Mouse (Mus musculus) kidney, adult 8-10 months (tissue): ENCODE measurements around the gene Cdcp1.

Experiments
- DNase-seq, 2 experiments: peaks; one replicate each; pipeline ENCODE4 v3.0.0; 2022

Gene Cdcp1

DNA sequence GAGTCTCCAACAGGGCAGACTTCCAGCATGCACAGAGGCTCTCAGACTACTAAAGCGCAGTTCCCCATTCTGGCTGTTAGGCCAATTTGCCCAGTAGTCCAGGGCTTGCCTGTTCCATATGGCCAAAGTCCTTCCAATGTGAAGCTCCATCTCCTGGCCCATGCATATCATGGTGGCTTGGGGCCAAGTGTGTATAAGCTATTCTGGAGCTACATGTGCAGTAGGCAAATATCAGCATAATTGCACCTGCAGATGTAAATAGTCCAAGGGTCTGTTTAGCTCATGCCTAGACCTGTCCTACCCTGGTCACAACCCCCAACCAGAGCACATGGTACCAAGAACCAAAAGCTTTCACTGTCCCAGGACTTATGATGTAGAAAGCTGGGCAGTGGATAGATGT lies 7.9 kb downstream of the Cdcp1 start:
- DNase-seq = no peak

DNA sequence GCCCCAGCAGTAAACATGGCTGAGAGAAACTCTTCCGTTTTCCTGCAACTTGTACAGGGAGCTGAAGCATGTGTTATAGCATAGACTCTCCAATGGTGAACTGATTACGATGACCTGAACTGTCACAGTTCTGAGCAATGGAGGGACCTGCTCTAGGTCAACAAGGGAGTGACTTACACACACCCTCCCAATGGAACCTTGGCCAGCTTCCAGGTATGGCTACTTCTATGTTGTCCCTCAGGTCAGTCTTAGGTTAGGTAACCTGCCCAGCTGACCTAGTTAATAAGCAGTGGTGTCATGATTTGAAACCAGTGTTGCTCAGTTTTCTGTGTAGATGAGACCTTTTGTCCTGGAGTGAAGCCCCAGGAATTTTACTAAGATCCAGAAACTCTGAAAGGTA lies 8.9 kb downstream of the Cdcp1 start:
- peak; percentile 77 to 85 for DNase-seq

DNA sequence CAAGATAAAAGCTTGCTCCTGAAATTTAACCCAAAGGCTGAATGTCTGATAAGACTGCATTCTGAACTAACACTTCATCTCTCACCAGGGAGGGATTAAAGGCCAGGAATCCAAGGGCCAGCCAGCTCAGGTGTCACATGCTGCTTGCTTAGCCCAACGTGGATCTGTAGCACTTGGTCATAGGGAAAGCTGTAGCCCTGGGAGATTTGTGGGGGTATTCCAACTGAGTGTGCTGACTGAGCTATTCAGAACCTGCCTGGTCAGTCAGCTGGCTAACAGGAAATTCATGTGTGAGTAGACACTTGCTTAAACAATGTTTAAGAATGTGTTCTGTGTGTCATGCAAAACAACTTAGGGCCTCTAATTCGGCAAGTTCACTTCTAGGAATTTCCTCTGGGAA lies 9.3 kb downstream of the Cdcp1 start:
- DNase-seq = peak; percentile 46 to 69

DNA sequence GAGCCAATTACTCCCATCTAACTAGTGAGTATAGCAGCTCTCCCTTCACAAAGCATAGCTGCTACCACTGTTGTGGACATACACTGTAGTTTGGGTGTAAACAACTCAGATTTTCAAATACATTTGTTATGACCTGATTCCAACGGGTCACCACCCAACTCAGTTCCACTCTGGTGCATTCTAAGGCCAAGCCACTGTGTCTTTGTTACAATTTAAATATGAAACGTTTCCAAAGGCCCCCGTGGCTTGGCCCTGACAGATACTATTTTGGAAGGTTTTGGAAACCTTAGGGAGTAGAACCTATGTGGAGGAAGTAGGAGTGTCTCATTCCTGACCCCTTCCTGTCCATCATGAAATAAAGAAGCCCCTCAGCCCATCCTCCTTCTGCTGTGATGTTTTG lies 15.7 kb downstream of the Cdcp1 start:
- DNase-seq = peak; percentile 37 to 63

DNA sequence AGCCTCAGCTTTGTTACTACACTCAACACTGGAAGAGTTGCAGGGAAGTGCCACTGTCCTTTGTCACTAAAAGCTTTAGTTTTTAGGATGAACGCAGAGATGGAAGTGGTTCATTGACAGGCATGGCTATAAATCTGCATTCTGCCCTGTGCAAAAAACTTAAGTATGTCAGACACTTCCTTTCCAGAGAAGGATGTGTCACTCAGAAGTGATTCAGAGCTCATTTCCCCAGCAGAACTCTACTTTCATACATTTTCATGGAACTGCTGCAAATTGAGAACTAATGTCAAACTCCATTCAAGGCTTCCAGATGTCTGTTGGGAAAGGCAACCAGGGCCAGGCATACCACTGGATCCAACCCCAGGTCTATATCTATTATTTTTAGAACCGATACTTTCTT lies 27.6 kb downstream of the Cdcp1 start:
- DNase-seq = no peak

- no peak for DNase-seq
These were observed 28.2 kb downstream of the Cdcp1 start for GRCm38 (mm10) chr9:123187589-123187988.

- no peak for DNase-seq
These were observed 29.7 kb downstream of the Cdcp1 start for GRCm38 (mm10) chr9:123186151-123186550.

DNA sequence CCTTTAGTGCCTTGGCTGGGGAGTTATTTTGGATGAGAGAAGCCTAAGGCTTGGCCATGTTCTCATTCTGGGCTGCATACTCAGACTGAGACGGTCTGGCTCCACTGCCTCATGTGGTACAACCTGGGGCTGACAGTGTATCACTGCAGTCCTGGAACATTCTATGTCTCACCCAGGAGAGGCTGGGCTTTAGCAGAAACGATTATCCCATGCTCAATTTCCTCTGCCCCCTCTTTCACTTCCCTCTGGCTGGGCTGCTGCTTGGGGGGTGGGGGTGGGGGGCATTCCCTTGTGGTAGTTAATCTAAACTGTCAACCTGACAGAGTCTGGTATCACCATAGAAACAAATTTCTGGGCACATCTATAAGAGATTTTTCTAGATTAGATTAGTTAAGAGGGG lies 30.3 kb downstream of the Cdcp1 start:
- no peak for DNase-seq

DNA sequence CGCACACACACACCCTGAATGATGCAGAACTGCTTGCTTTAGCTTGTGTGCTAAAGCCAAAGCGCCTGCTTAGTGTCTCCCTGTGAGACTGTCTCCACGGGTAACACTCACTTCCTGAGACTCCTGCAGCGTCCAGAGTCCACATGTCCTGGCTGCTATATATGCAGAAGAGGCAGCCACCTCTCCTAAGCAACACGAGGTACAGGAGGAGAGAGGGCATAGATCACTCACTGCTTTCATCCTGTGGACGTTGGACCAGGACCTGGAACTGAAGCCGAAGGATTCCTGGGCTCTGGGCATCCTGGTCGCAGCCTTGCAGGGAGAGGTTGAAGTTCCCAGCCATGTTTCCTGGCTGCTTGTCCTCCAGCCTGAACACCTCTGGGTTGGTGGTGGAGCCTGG lies 32.6 kb downstream of the Cdcp1 start:
- DNase-seq = peak; percentile 81 to 87

GRCm38 (mm10) chr9:123180003-123180402 lies 35.8 kb downstream of the Cdcp1 start:
- DNase-seq = peak; percentile 55 to 65

DNA sequence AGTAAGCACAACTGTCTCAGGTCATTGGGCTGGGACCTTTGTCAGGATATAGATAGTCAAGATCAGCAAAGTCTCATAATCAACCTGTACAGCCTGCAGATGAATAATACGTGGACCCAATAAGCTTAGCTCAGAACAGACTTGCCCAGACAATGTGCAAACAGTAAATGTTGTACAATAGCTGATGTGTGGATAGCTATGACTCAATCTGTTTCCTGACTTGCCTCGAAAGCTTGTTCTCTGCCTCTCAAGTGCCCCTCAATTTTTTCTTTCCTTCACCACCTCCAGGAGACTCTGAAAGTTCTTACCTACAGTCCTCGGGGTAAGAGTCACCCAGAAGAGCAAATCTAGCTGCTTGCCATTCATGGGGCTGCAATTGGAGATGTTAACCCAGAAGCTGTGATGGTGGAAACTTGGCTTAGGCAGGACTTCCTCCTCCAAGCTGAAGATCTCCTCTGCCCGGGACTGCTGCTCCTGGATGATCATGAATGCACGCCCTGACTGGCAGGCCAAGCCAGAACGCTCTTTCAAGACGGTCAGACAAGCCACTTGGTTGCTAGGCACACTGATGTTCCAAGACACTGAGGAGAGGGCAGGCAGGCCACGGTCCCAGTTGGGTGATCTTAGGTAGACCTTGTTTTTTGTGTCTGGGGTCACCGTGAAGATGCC lies 38.3 kb downstream of the Cdcp1 start:
- DNase-seq = no peak

- no peak for DNase-seq
These were observed 41.5 kb downstream of the Cdcp1 start for GRCm38 (mm10) chr9:123174356-123174755.

DNA sequence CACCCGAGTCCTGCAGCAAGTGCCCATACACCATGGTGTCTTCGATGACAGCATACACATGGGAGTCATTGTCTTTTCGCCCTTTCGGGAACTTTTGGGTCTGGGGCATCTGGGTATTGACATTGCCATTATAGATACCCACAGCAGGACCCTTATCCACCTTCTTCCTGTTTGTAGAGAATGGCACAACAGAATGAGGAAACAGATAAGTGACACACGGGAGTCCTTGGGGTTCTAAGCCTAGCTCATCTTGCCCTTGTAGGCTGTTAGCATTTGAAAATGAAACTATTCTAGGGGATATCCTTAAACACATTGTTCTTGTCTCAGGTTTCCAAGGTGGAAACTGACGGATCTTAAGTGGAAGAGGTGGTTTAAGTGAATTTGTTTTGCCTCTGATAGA lies 42.1 kb downstream of the Cdcp1 start:
- no peak for DNase-seq

DNA sequence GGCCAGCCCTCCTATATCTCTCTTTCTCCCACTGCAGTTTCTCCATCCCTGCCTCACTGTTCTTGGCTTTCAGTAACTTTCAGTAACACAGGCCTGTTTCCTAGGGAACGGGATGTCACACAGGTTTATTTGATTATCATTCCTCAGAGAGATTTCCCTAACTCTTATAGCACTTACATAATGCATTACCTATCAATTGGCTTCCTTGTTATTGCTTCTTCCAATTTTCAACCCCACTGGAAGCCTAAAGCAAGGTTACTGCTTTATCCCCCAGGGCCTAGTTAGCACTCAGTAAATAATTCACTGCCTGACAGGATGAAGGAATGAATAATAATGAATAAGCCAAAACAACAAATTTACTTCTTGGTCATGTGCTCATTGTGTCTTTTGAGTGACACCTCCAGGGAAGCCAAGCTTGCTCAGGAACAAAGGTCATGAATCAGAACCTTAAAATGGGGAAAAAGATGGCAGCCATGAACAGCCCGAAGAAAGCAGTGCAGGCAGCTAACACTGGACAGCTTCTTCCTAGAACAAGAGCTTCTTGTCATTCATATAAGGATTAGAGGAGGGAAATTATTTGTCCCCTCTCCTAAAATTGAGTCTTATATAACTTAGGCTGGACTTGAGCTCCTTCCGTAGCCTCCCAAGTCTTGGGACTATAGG lies 49.9 kb downstream of the Cdcp1 start:
- peak; percentile 52 to 69 for DNase-seq

DNA sequence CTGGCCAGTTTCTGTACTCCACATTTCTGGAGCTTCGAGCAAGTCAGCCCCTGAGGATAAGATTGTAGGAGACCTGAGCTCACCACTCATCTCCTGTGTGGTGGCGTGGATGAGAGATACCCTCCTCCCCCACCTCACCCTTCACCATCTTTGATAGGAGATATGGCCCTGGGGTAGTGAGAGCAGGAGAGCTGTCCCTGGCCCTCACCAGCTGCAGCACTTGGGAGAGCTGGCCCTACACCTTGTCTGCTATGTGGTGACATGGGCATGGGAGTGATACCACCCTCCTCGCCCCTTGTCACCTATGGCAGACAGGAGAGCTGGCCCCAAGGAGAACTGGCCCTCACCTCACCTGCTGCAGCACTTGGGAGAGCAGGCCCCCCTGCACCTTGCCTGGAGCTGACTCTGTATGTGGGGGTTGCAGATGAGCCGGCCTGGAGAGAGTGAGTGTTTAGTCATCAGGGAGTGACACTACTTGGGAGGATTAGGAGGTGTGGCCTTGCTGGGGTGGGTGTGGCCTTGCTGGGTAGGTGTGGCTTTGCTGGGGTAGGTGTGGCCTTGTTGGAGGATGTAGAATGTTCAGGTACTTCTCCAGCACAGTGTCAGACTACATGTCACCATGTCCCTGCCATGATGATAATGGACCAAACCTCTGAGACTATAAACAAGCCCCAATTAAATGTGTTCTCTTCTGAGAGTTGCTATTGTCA lies 52.7 kb downstream of the Cdcp1 start:
- DNase-seq = no peak

DNA sequence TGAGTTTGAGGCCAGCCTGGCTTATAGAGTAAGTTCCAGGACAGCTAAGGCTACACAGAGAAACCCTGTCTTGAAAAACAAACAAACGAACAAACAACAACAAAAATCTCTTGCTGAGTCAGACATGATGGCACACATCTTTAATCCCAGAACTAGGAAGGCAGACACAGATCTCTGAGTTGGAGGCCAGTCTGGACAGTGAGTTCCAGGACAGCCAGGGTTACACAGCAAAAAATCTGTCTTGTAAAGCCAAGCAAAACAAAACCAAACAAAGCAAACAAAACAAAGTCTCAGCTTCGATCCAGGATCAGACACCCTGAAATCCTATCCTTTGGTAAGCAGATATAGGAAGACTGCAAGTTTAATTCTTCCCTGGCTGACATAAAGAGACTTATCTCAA lies 54.0 kb downstream of the Cdcp1 start:
- DNase-seq = no peak

- DNase-seq = peak; percentile 63 to 88
These were observed 56.5 kb downstream of the Cdcp1 start for GRCm38 (mm10) chr9:123159330-123159729.

GRCm38 (mm10) chr9:123158125-123158836 lies 57.6 kb downstream of the Cdcp1 start:
- DNase-seq = peak; percentile 39 to 52

- DNase-seq = no peak
These were observed 58.1 kb downstream of the Cdcp1 start for GRCm38 (mm10) chr9:123157699-123158098.

GRCm38 (mm10) chr9:123156910-123157361 lies 58.9 kb downstream of the Cdcp1 start:
- DNase-seq = peak; percentile 30 to 40

DNA sequence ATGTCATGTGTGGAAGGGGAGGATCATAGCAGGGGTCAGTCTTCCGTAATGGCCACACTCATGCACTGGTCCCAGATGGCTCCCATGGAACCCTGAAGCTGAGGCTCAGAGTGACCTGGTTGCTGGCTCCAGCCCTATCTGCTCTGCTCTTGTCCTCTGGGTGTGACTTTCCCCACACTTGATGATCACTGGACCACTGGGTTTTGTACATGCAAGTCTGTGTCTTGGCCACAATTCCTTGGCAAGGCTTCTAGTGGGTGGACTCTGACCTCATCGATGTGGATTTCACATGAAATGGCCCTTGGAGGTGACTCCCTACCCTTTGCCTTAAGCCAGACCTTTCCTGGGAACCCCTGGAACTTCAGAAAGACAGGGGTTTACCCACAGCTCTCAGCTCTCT lies 62.7 kb downstream of the Cdcp1 start:
- DNase-seq = peak; percentile 37 to 53

DNA sequence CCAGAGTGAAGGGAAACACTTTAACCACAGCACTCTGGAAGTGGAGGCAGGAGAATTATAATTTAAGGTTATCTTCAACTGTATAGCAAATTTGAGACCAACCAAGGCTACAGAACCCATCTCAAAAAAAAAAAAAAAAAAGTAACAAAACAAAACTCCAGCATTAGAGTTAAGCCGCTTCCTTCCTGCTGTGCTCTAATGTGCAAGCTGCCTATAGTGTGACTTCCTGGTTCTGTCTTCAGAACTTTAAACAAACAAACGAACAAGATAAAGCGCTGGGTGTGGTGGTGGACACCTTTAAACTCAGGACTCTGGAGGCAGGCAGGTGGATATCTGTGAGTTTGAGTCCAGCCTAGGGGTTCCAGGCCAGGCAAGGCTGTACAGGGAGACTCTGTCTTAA lies 63.8 kb downstream of the Cdcp1 start:
- no peak for DNase-seq

DNA sequence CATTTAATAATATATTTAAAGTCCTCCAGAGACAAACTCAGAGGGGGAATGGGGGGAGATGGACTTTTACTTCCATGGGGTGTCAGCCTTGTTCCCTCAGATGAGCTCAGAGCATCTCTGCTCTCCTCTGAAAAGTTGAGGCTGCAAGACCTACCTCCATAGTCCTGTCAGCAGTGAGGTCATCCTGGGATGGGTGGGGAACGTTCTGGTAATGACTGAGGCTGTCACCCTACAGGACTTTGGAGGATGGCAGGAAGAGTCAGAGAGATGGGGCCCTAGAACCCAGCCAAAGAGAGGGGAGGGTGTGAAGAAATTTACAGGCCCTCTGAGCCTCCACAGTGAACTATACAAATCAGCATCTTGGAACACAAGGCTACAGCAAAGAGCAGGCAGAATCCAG lies 64.3 kb downstream of the Cdcp1 start:
- DNase-seq = no peak
